Mouse (Mus musculus) ovary, postnatal 36 days (tissue): ENCODE data around the gene Rdm1.

Experiments
- DNase-seq: peaks from one replicate; pipeline ENCODE4 v3.0.0; 2022; ENCODE audit warnings: low spot score, mixed read lengths

Gene Rdm1

DNA sequence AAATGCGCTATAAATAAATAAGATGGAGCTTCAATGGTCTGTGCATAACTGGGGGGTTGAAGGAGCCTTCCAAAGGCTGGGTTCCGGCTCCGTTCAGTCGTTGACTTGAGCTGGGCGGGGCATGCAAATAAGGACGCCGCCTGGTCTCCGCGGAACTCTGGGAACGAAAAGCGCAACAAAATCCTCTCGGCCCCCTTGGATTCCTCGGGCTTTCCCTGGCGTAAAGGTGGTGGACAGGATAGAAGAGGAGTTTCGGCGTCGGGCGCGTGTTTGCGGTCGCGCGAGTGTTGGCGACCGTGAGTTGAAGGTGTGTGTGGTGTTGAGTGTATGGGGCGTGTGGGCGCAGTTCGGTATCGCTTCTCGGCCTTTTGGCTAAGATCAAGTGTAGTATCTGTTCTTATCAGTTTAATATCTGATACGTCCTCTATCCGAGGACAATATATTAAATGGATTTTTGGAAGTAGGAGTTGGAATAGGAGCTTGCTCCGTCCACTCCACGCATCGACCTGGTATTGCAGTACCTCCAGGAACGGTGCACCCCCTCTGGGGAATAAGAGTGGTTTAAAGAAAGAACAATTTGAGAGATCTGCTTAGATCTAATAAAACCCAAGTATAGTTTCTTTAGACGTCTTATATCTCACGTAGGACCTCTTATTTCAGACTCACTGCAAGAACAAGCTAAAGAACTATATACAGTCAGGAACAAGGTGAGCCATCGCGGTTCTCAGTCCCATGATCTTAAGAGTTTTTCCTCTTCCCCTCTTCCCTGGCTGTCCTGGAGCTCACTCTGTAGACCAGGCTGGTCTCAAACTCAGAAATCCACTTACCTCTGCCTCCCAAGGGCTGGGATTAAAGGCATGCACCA is 31.1 kb downstream of the Rdm1 start:
- peak; percentile 78 for DNase-seq

DNA sequence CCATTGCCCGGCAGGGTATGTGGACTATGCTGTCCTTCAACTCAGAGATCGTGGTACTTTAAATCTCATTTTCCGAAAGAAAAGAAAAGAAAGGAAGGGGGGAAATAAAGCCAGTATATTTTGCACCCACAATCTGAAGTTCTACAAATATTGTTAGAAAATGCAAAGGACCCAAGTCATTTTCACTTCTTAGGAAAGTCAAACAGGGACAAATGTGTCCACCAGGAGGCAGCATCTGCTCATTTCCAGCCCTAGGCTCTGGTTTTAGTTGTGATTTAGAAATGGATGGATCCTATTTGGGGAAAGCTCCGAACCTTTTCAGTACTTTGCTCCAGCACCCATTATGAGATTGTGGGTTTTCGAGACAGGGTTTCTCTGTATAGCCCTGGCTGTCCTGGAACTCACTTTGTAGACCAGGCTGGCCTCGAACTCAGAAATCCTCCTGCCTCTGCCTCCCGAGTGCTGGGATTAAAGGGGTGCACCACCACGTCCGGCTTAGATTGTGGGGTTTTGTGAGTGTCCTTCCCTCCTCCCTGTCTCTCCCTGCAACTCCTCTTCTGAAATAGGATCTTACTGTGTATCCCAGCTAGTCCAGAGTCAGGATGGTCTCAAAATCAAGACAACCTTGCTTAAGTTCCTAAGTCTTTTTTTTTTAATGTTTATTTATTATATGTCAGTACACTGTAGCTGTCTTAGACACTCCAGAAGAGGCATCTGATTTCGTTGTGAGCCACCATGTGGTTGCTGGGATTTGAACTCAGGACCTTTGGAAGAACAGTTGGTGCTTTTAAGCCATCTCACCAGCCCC is 32.0 kb downstream of the Rdm1 start:
- DNase-seq = peak; percentile 38

- no peak for DNase-seq
Observed at GRCm38 (mm10) chr11:101661191-101661590, 34.2 kb downstream of the Rdm1 start.

GRCm38 (mm10) chr11:101661786-101662185 is 34.8 kb downstream of the Rdm1 start:
- DNase-seq = no peak

DNA sequence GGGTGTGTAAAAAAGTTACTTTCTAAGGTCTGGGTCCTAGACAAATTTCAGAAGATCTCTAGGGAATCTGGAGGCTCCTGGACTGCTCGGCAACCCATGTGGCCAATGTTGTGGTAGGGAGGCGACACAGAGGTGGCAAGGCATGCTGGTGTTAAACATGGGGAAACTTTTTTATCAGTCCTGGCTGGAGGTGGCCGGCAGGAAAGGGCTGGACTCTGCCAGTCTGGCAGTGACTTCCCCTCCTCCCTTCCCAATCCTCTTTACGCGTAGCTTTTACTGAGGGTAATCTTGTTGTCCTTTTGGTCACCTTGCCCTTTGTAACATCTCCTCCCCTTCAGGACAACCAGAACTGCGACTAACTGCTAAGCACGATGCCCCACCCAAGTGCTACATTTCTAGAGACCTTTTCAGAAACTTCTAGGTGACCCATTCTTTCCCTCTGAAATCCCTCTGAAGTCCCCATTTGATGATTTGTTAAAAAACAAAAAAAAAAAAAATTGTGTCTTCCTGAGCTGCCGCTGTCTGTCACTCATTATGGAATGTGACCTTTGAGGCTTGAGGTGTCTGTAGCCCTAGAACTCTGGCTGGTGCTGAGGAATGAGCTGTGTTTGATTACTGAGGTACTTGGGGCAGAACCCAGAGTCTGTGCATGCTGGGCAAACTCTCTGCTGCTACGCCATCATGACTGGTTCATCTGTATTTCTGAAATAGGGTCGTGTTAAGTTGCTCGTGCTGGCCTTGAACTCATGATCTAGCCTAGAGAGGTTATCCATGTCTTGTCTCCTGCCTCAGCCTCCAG is 36.4 kb downstream of the Rdm1 start:
- no peak for DNase-seq

- peak; percentile 93 for DNase-seq
Observed at GRCm38 (mm10) chr11:101664825-101665635, 38.0 kb downstream of the Rdm1 start, which contains the start of gene Arl4d. Arl4d (plus strand) TSS chr11:101665541.

- no peak for DNase-seq
Observed at GRCm38 (mm10) chr11:101665636-101665992, 38.6 kb downstream of the Rdm1 start.

DNA sequence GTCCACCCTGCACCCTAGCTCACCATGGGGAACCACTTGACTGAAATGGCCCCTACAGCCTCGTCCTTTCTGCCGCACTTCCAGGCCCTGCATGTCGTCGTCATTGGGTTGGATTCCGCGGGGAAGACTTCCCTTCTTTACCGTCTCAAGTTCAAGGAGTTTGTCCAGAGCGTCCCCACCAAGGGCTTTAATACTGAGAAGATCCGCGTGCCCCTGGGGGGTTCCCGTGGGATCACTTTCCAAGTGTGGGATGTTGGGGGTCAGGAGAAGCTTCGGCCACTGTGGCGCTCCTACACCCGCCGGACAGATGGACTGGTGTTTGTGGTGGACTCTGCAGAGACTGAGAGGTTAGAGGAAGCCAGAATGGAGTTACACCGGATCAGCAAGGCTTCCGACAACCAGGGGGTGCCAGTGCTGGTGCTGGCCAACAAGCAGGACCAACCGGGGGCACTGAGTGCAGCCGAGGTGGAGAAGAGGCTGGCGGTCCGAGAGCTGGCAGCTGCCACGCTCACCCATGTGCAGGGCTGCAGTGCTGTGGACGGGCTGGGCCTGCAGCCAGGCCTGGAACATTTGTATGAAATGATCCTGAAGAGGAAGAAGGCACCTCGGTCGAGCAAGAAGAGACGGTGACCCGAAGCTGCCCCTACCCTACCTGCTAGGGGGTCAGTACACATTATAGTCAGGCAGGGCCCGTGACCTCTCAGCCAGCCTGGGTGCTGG is 39.8 kb downstream of the Rdm1 start:
- peak; percentile 33 for DNase-seq

GRCm38 (mm10) chr11:101667871-101668532 is 41.0 kb downstream of the Rdm1 start:
- DNase-seq = no peak

DNA sequence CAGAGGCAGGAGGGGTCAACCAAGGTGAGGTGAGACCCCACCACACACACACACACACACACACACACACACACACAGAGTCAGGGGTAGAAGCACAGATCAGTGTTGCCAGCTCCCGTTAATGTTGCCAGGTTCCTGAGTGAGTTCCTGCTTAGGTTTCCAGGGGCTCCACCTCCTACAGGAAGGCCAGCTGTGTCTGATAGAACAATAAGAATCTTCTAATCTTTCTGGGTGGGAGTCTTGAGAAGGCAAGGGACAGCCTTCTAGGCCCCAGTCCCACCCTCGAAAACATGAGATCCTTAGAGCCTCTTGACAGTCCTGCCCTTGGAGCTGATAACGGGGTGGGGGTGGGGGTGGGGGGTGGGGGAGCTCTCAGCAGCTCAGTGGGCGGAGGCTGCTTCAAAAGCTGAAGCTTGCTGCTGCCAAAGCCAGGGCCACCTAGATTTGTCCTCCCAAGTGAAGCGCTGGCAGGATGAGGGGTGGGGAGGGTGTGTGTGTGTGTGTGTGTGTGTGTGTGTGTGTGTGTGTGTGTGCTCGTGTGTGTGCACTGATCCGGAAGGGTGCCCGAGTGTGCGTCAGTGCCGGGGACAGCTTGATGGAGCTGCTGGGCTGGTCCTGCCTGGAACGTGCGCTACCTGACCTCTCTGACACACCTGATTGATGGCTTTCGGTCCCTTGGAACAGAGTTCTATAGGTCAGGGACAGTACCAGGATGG is 41.7 kb downstream of the Rdm1 start:
- peak; percentile 42 for DNase-seq

DNA sequence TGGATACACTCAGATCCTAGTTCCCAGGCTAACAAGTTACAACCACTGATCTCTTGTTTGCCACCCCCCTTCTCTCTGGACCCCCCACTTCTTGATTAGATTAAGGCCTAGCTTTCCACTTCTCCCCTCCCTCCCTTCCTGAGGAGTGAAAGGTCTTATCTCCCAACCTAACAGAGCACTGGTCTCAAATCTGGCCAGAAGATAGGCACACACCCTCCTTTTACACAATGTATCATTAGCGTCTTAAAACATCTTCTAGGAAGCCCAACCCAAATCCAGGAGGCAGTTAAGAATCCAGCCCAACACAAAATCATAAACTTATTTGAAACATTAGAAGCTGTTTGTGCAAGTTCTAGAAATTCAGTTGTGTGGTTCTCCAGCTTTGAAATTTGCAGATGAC is 43.3 kb downstream of the Rdm1 start:
- DNase-seq = no peak

DNA sequence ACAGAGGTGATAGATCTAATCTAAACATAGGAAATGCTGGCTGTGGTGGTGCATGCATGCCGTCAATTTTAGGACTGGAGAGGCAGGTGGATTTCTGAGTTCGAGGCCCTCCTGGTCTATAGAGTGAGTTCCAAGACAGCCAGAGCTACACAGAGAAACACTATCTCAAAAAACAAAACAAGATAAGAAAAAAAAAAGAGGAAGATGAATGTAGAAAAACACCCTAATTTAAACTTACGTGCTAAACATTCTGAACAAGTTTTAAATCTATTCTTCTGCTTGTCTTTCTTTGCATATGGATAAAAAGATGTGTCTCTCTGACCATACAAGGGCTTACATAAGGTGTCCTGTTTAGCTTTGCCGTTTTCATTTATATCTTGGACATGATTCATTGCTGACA is 44.3 kb downstream of the Rdm1 start:
- no peak for DNase-seq

DNA sequence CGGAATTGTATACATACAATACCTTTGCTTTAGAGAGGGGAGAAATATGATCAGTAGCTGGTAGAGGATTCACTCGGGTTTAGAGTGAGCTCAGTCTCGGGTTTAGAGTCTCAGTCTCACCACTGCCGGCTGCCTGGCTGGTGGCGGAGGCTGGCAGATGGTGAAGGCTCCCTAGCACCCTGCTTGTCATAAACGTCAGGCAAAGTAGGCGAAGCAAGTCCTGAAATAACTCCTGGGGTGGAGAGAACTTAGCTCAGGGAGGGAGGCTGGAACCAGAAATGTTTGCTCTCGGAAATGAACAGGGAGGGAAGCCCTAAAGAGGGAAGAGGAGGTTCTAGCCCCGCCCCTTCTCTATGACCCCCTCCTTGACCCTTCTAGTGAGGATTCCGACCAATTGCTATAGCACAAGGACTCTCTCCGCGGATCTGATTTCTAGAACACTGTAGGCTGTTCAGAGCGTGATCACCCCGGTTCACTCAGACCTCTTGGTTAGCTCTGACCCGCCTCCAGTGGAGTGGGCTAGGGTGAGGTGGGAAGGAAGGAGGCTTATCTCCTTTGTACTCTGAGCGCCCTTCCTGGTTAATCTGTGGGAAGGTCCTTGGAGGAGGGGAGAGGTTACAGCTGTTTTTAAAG is 46.1 kb downstream of the Rdm1 start:
- peak; percentile 27 for DNase-seq

- DNase-seq = no peak
Observed at GRCm38 (mm10) chr11:101674106-101674505, 47.1 kb downstream of the Rdm1 start.

- DNase-seq = no peak
Observed at GRCm38 (mm10) chr11:101675349-101675748, 48.4 kb downstream of the Rdm1 start.

DNA sequence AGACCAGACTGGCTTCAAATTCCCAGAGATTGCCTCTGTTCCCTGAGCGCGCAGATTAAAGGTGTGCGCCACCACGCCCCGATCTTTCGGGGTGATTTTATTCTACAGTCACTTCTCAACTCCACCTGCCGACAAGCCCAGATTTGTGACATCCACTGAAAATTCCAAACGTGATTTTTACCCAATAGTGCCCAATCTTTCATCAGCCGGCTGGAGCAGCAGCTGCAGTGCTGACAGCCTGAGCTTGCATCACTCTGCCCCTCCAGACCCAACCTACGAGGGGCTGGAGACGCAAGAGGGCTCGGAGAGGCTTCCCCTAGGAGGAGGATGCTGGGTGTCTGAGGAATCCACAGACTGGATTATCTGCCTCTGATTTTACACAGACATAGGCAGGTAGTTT is 50.7 kb downstream of the Rdm1 start:
- no peak for DNase-seq

- DNase-seq = no peak
Observed at GRCm38 (mm10) chr11:101678770-101679169, 51.8 kb downstream of the Rdm1 start.

GRCm38 (mm10) chr11:101679907-101680306 is 52.9 kb downstream of the Rdm1 start:
- no peak for DNase-seq
